Mouse (Mus musculus) left cerebral cortex, postnatal 14 days (tissue): ENCODE results near the gene Dhx15. TPM values are rescaled to one million over a fixed set of nuclear protein-coding genes. Genes with fewer than 3 reads are reported as not detected.
A peak's percentile ranks its signal among the peaks of the same experiment; 100 is the strongest.

Source experiments
- DNase-seq, 2 experiments: peaks; one replicate each; pipeline ENCODE4 v3.0.0; 2021 to 2022; ENCODE audit warnings: low spot score in 2 of 2, mixed read lengths in 1 of 2
- intact Hi-C: fragments of 180-260 bp; cut with DNase I; formaldehyde crosslinking; loops from one replicate; pipeline ENCODE4 v1.15.1; 2025
- microRNA-seq, 2 experiments: library from miRNA; unstranded; fragments of <30 nt; microRNA quantifications; one replicate each; pipeline ENCODE4 v1.2.0; 2022
- total RNA-seq, 2 experiments: library from RNA; stranded (reverse); gene quantifications; 2 replicates each; pipeline ENCODE4 v1.2.3; 2021

Gene Dhx15
- total RNA-seq, 2 experiments from 2014 or later = 82.5 to 82.7 TPM

DNA sequence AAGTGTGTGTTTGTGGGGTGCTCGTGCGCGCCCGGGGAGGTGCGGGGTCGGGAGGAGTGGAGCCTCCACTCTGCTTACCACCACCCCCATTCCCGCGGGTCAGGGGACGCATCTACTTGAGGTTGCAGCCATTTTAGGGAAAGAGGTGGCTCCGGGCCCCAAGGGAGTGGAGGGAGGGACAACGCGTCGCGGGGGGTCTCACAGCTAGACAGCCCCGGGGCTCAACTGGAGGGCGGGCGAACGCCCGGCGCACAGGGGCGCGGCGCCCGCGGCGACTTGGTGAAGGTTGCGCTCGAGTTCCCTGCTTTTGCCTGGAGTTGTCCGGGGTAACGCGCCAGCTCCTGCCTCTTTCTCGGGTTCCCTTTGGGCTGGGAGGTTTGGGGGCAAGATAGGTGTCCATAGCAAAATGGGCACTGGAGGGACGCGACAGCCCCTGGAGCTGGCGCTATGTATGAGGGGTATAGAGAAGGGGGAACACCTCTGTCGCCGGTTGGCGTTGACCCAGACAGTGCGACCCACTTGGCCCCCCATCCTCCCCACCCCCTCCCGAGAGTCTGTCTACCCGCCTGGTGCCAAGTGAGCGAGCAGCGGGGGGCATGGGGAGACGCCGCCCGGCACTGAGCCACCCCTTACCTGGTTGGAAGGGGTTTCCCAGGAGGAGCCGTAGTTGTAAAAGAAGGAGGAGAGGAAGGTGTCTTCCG, 75.4 kb downstream of the Dhx15 start:
- peak; percentile 36 for DNase-seq
- intact Hi-C loops = loop anchor here (5.0 to 10.0 kb wide), 3 partner anchors 277 to 680 kb away; no protein-coding TSS in a partner anchor

DNA sequence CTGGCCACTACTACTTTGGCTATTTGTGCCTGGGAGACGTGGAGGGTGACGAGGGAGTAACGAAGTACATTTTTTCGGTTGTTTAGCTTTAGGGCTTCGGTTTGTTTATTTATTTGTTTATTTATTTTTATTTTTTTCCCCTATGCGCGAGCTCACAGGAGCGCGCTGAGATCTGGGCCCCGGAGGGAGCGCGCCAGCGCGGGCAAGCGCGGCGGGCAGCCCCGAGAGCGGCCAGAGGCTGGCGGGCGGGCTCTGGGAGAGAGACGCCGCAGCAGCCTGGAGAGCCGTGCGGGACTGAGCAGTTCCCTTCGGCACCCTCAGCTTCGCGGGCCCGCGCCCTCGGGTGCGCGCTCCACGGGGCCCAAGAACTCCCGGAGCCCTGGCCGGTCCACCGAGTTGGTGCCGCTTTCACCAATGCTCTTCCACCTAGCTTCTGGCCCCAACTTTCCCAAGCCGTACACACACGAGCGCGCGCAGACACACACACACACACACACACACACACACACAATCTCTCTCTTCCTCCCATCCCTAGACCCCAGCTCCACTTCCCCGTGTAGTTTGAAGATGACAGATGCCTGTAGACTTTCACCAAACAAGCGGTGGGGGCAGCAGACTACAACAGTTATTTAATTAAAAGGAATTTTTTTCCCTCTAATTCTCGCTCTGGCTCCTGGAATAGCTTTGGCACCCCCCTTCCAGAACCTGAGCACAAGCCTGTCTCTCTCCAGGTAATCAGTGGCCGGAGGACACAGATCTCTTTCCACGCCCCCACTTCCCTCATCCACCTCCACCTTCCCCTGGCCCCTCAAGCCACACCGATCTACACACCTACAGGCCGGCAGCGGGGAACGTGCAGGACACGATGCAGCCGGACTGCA, 76.2 kb downstream of the Dhx15 start:
- peak; percentile 47 to 48 for DNase-seq
- intact Hi-C loops = loop anchor here (10.0 kb wide), 1 partner anchor 681 kb away; no protein-coding TSS in a partner anchor

DNA sequence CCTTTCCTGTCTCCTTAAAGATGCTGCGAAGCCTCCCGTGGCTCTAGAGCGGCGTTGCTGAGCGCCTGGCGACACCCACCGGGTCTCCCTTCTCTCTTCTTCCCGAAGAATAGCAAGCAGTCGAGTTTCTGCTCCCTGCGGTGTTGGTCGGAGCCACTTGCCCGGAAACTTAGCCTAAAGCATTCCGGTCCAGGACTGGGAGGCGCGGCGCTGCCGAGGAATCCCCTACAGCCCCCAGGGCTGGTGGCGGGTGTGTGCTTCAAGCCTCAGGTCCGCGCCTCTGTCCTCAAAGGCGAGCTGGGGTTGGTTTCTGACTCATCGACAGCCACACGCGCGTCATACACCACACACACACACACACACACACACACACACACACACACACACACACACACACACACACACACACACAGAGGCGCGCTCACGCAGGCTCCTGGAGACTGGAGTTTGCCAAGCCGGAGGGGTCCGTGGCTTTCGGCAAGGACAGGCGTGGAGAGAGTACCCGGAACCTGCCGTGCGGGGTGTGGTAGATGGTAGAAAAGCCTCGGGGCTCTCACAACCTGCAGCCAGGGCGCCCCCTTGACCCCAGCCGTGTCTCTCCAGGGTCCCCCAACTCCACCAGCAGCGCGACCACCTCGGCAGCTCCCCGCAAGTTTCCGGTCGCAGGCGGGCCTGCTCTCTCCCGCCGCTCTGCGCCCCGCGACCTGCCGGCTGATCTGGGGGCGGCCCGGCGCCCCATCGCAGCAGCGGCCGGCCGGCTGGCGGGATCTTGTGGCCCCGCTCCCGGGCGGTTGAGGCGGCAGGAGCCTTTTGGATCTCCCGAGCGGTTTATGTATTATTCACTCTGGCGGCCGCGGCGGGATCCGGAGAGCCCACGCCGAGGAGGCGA, 77.1 kb downstream of the Dhx15 start:
- DNase-seq = peak; percentile 49 to 73
- intact Hi-C loops = loop anchor here (10.0 kb wide), 1 partner anchor 682 kb away; no protein-coding TSS in a partner anchor

DNA sequence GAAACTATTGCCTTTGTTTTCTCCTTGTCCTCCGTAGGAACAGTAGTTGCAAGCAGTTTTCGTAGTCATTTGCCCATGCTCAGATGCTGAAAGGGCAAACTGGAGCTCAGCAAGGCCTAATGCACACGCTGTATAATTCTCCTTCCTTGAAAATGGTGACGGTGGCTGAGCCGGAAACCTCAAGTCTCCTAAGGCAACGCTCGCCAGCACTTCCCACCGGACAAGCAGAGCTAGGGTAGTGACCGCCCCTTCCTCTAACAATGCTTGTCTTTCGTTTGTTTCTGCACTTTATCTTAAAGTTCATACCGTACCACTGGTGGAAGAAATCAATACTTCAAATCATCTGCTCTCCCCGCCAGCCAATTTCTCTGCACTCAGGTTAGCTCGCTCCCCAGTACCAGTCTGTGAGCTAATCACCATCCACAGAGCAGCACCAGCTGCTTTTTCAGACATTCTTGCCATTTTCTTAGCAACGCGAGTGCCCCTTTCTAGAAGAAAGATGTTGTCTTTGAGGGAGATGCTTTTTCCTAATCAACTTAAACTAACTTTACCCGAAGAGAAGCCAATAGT, 78.0 kb downstream of the Dhx15 start:
- intact Hi-C loops = loop anchor here (10.0 kb wide), 1 partner anchor 683 kb away; no protein-coding TSS in a partner anchor
- no peak for DNase-seq

DNA sequence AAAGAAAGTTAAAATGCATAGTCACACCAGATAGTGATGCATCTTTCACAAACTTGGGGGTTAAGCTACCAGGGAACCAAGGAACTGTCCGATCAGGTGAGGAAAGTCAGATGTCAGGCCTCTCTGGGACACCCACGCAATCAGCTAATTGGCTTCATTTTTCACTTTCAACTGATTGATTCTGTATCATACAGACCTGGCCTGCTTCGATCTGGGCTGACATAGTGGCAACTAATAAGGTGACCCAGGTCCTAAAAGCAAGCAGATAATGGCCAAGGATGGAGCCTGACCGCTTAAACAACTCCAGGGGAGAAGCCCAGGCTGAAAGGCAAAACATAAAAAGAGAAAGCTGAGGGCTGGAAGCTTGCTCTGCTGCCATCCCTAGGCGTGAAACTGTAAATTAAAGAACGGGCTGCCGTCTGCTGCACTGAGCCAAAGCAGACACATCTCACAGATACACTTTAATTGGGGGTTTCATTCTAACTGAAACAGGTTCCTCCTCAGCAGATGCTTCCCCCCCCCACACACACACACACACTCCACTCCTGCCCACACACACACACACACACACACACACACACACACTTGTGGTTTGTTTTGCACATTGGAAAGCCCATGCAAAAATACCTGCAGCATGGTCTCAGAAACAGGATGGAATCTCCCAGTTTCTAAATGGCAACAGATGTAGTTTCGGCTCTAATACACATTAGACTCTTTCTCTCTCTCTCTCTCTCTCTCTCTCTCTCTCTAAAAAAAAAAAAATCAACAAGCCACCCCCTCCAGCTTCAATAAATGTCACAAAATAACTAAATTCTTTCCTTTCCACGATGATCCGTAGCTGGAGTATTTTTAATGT, 79.3 kb downstream of the Dhx15 start:
- intact Hi-C loops = loop anchor here (10.0 kb wide), 1 partner anchor 684 kb away; no protein-coding TSS in a partner anchor
- peak; percentile 57 to 78 for DNase-seq

Small RNA genes within 50 kb of the gene (microRNA-seq; reads per million reads assigned to microRNA genes)
- gene Mir6417 = 0 reads per million in 2 experiments

Other genes starting within 250 kb of the Dhx15 start
- gene Sod3, start 173.3 kb upstream of the Dhx15 start, total RNA-seq = 1 to 10 TPM; 6.6 to 7.5 TPM